Mouse (Mus musculus) neural tube, embryonic 11.5 days (tissue): Measurements from ENCODE around the gene Pkig. TPM values are rescaled to one million over a fixed set of nuclear protein-coding genes. Genes with fewer than 3 reads are reported as not detected.

Experiments
- ATAC-seq: fragments of 200-750 bp; cut with Nextera tagmentation; 2 replicates; pipeline ENCODE4 v1.8.0; 2017; ENCODE audit warnings: moderate number of reproducible peaks, mild to moderate bottlenecking, moderate TSS enrichment, moderate library complexity; ENCODE audit not compliant: insufficient read depth, low FRiP score, low TSS enrichment
- DNase-seq: peaks from one replicate; pipeline ENCODE4 v3.0.0-alpha.2; 2015; ENCODE audit warnings: low spot score
- H3K27ac ChIP-seq: fragments of 300-500 bp; sonication (generic); 2 replicates; pipeline ENCODE4 v1.5.1; 2014; ENCODE audit warnings: low read depth, mild to moderate bottlenecking, low read length
- H3K27me3 ChIP-seq: fragments of 300-500 bp; sonication (generic); 2 replicates; pipeline ENCODE4 v1.6.1; 2014; ENCODE audit warnings: mild to moderate bottlenecking, low read length, mixed read lengths; ENCODE audit not compliant: control insufficient read depth, insufficient read depth
- H3K36me3 ChIP-seq: fragments of 300-500 bp; sonication (generic); 2 replicates; pipeline ENCODE4 v1.6.1; 2014; ENCODE audit warnings: mild to moderate bottlenecking, low read length, moderate library complexity, mixed read lengths; ENCODE audit not compliant: control insufficient read depth, insufficient read depth
- H3K4me1 ChIP-seq: fragments of 300-500 bp; sonication (generic); 2 replicates; pipeline ENCODE4 v1.6.1; 2014; ENCODE audit warnings: low read length, mixed read lengths; ENCODE audit not compliant: control insufficient read depth, insufficient read depth
- H3K4me2 ChIP-seq: fragments of 300-500 bp; sonication (generic); 2 replicates; pipeline ENCODE4 v1.6.1; 2014; ENCODE audit warnings: low read depth, mild to moderate bottlenecking, moderate library complexity
- H3K4me3 ChIP-seq: fragments of 300-500 bp; sonication (generic); 2 replicates; pipeline ENCODE4 v1.5.1; 2014; ENCODE audit warnings: low read depth, low read length
- H3K9ac ChIP-seq: fragments of 300-500 bp; sonication (generic); 2 replicates; pipeline ENCODE4 v1.6.1; 2014; ENCODE audit warnings: mild to moderate bottlenecking, low read length
- H3K9me3 ChIP-seq: fragments of 300-500 bp; sonication (generic); 2 replicates; pipeline ENCODE4 v1.6.1; 2016; ENCODE audit warnings: low read length; ENCODE audit not compliant: control insufficient read depth
- WGBS: fragments of 180-500 bp; shearing (Covaris S2); extraction: QIAGEN DNeasy Blood & Tissue Kit; methylation state at CpG from one replicate; pipeline ENCODE4 v1.1.7; 2014; 5-methylcytosine and 5-hydroxymethylcytosine counted together
- polyA plus RNA-seq: library from polyadenylated mRNA; unstranded; fragments of >200 nt; fragmentation: Nextera tagmentation; extraction: Ambion mirVana; gene quantifications from 2 replicates; pipeline ENCODE4 v1.2.1, GENCODE M21; 2014

Gene Pkig
- polyA plus RNA-seq, 1 experiment from 2014 or later: 130 TPM

DNA sequence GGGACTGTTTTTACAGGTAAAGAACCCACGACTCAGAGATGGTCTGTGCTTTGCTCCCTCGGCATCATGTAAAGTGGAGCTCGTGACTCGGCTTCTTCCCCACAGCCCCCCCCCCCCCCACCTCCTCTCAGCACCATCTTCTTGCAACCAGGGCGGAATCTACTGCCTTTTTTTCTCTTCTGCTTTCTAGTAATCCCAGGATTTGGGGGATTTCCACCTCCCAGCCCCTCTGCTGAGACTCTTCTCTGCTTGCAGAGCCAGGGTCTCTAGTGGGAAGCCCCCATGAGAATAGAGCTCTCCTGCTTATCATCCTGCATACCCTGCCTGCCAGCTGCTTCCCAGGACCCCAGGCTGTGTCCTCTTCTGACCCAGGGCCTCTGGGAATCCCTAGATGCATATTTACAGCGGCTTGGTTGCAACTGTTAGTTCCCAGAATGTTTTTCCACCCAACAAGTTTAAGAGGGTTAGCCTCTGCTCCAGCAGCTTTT, 50.6 kb downstream of the Pkig start:
- Histone ChIP-seq H3K4me2 (no peak overlapping the region), H3K4me1 (no peaks in the 10 kb centered on the region), H3K4me3 (no peak overlapping the region), H3K27me3 (no peaks in the 10 kb centered on the region), H3K9ac (no peak overlapping the region), H3K27ac (no peak overlapping the region), H3K9me3 (no peaks in the 10 kb centered on the region), H3K36me3 (no peaks in the 10 kb centered on the region)
- no peak for ATAC-seq
- 85% methylated on average over 6 of the region's 6 CpGs for WGBS
- DNase-seq: no peak

- no peaks in the 10 kb centered on the region for H3K27me3 ChIP-seq
Observed at GRCm38 (mm10) chr2:163710000-163710399, 51.8 kb downstream of the Pkig start.

GRCm38 (mm10) chr2:163710606-163711159, 52.5 kb downstream of the Pkig start:
- ATAC-seq (no peak), DNase-seq (no peak)
- H3K9me3 ChIP-seq: no peaks in the 10 kb centered on the region
- H3K27me3 ChIP-seq: no peaks in the 10 kb centered on the region
- no peaks in the 10 kb centered on the region for H3K36me3 ChIP-seq
- no peak overlapping the region for H3K9ac ChIP-seq
- no peak overlapping the region for H3K27ac ChIP-seq
- no peak overlapping the region for H3K4me2 ChIP-seq
- H3K4me1 ChIP-seq: no peaks in the 10 kb centered on the region
- 95% methylated on average over 5 of the region's 5 CpGs for WGBS
- no peak overlapping the region for H3K4me3 ChIP-seq

More at GRCm38 (mm10) chr2:163710000-163710399, 51.8 kb downstream of the Pkig start:
- no peaks in the 10 kb centered on the region for H3K9me3 ChIP-seq
- ATAC-seq (no peak), DNase-seq (no peak)
- 92% methylated on average over 9 of the region's 9 CpGs for WGBS
- H3K4me2 ChIP-seq: no peak overlapping the region
- no peaks in the 10 kb centered on the region for H3K36me3 ChIP-seq
- H3K4me3 ChIP-seq: no peak overlapping the region
- no peaks in the 10 kb centered on the region for H3K4me1 ChIP-seq
- H3K27ac ChIP-seq: no peak overlapping the region
- H3K9ac ChIP-seq: no peak overlapping the region

- no peak overlapping the region for H3K4me3 ChIP-seq
- no peaks in the 10 kb centered on the region; the same call in none of the 2 replicates for H3K4me1 ChIP-seq
- H3K4me2 ChIP-seq: no peak overlapping the region
- DNase-seq: no peak
- H3K9ac ChIP-seq: no peak overlapping the region
- no peaks in the 10 kb centered on the region for H3K9me3 ChIP-seq
- 96% methylated on average over 8 of the region's 8 CpGs for WGBS
- no peak for ATAC-seq
- no peak overlapping the region for H3K27ac ChIP-seq
- H3K27me3 ChIP-seq: no peaks in the 10 kb centered on the region
- no peaks in the 10 kb centered on the region for H3K36me3 ChIP-seq
Observed at GRCm38 (mm10) chr2:163711368-163711868, 53.2 kb downstream of the Pkig start.

GRCm38 (mm10) chr2:163712473-163712872, 54.3 kb downstream of the Pkig start:
- ATAC-seq: no peak
- Histone ChIP-seq H3K9me3 (no peaks in the 10 kb centered on the region), H3K4me1 (peaks cover 5% of the 10 kb centered on the region), H3K27me3 (no peaks in the 10 kb centered on the region), H3K36me3 (no peaks in the 10 kb centered on the region), H3K4me2 (no peak overlapping the region), H3K4me3 (no peak overlapping the region), H3K9ac (no peak overlapping the region), H3K27ac (no peak overlapping the region)
- no peak for DNase-seq
- 80% methylated on average over 7 of the region's 7 CpGs for WGBS

DNA sequence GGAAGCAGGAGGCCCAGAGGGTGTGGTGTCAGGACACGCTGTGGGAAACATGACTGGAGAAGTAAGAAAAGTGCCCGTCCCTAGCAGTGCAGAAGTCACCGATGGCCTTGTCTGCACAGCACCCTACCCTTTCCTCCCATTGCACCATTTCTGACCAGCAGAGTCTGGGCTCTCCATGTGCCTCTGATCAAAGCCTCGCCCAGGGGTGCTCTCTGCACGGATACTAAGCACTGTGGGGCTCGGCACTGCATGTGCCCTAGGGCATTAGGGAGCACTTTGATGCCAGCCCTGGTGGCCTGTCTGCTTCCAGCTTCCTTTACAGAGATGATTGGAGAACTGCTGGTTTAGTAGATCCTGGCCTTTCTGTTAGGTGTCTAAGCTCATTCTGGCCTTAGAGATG, 54.7 kb downstream of the Pkig start:
- H3K27ac ChIP-seq: no peak overlapping the region
- no peak overlapping the region for H3K4me3 ChIP-seq
- H3K36me3 ChIP-seq: no peaks in the 10 kb centered on the region
- H3K27me3 ChIP-seq: no peaks in the 10 kb centered on the region
- DNase-seq (no peak), ATAC-seq (no peak)
- peaks cover 5% of the 10 kb centered on the region for H3K4me1 ChIP-seq
- WGBS: 86% methylated on average over 6 of the region's 6 CpGs
- no peaks in the 10 kb centered on the region for H3K9me3 ChIP-seq
- H3K4me2 ChIP-seq: no peak overlapping the region
- no peak overlapping the region for H3K9ac ChIP-seq

DNA sequence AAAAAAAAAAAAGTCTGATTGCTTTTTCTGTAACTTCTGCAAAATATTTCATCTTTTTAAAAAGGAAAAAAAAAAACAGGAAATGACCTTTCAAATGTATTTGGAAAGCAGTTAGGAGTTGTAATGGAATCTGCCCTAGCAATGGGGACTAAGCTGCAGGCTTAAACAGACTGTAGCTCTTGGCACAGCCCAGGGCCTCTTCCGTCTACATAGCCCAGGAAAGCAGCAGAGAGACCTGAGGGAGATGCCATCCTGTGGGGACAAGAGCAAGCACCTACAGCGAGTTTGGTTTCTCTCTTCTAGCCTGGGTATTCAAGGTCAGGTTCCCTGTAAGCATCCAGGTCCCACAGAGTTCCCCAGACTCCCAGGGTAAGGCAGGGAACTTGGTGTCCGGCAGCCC, 55.2 kb downstream of the Pkig start:
- Histone ChIP-seq H3K27ac (no peak overlapping the region), H3K36me3 (no peaks in the 10 kb centered on the region)
- 88% methylated on average over 3 of the region's 3 CpGs for WGBS

DNA sequence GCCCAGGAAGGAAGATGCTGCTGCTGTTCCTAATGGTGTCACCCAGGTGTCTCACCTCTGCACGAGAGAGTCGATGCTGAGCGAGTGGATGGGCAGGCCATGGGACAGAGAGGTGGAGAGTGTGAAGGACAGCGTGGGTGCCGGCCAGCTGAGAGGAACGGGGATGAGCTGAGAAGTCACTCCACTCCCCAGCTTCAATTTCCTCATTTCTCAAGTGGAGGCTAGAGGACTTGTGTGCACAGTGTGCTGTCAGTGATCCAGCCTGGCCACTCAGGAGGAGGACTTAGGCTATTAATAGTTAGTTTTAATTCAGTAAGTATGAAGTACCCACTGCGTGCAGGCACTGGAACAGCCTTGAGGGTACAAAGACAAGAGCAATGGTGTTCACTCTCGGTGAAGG, 58.3 kb downstream of the Pkig start:
- Histone ChIP-seq H3K27me3 (no peaks in the 10 kb centered on the region), H3K36me3 (no peaks in the 10 kb centered on the region), H3K9ac (no peak overlapping the region), H3K4me1 (peaks cover 5% of the 10 kb centered on the region), H3K4me2 (no peak overlapping the region), H3K27ac (no peak overlapping the region), H3K9me3 (no peaks in the 10 kb centered on the region), H3K4me3 (no peak overlapping the region)
- WGBS: 30% methylated on average over 8 of the region's 8 CpGs
- ATAC-seq (0 out of 2 replicates have a peak, but pooled peaks have one; percentile 20), DNase-seq (no peak)

More for the DNA sequence above, 55.2 kb downstream of the Pkig start:
- H3K9me3 ChIP-seq: no peaks in the 10 kb centered on the region
- DNase-seq (no peak), ATAC-seq (no peak)
- no peak overlapping the region for H3K4me3 ChIP-seq
- no peak overlapping the region for H3K4me2 ChIP-seq
- no peaks in the 10 kb centered on the region for H3K27me3 ChIP-seq
- peaks cover 5% of the 10 kb centered on the region for H3K4me1 ChIP-seq
- no peak overlapping the region for H3K9ac ChIP-seq

- no peaks in the 10 kb centered on the region for H3K27me3 ChIP-seq
- DNase-seq (peak; percentile 33), ATAC-seq (0 out of 2 replicates have a peak, but pooled peaks have one; percentile 27)
- H3K4me3 ChIP-seq: no peak overlapping the region
- no peaks in the 10 kb centered on the region for H3K36me3 ChIP-seq
- WGBS: 5% methylated on average over 6 of the region's 6 CpGs
- H3K9ac ChIP-seq: no peak overlapping the region
- H3K4me1 ChIP-seq: peaks cover 5% of the 10 kb centered on the region
- H3K27ac ChIP-seq: no peak overlapping the region
- no peak overlapping the region for H3K4me2 ChIP-seq
- H3K9me3 ChIP-seq: no peaks in the 10 kb centered on the region
Observed at GRCm38 (mm10) chr2:163716853-163717252, 58.7 kb downstream of the Pkig start.
